Mouse (Mus musculus) myocyte (in vitro differentiated cells): ENCODE data around the gene Zfpm1.

Experiments used
- CEBPB ChIP-seq: IDR thresholded peaks from 2 replicates; pipeline ENCODE4 v1.6.1; 2011; ENCODE audit warnings: mild to moderate bottlenecking, moderate library complexity; ENCODE audit not compliant: poor library complexity, insufficient read depth, severe bottlenecking
- MAX ChIP-seq: IDR thresholded peaks from one replicate; pipeline ENCODE4 v1.6.1; 2011; ENCODE audit warnings: low read depth, mild to moderate bottlenecking, control low read depth
- MYOD1 ChIP-seq, 3 experiments: IDR thresholded peaks; one replicate each; pipeline ENCODE4 v1.6.1; 2011; ENCODE audit warnings: control low read depth in 2 of 3, low read depth in 2 of 3, mild to moderate bottlenecking in 2 of 3, moderate library complexity in 1 of 3; ENCODE audit not compliant: insufficient read length in 2 of 3, control insufficient read depth in 1 of 3
- MYOG ChIP-seq, 3 experiments: IDR thresholded peaks; one replicate each; pipeline ENCODE4 v1.6.1; 2011; ENCODE audit warnings: control low read depth in 2 of 3, low read depth in 2 of 3, mild to moderate bottlenecking in 2 of 3; ENCODE audit not compliant: insufficient read length in 2 of 3, control insufficient read depth in 1 of 3, insufficient read depth in 1 of 3
- POLR2A ChIP-seq: IDR thresholded peaks from one replicate; pipeline ENCODE4 v1.6.1; 2011; ENCODE audit warnings: low read depth, mild to moderate bottlenecking, control low read depth, moderate library complexity; ENCODE audit not compliant: insufficient read length
- POLR2AphosphoS2 ChIP-seq: IDR thresholded peaks from one replicate; pipeline ENCODE4 v1.6.1; 2011; ENCODE audit warnings: low read depth, control low read depth; ENCODE audit not compliant: insufficient read length
- SRF ChIP-seq: IDR thresholded peaks from one replicate; pipeline ENCODE4 v1.6.1; 2011; ENCODE audit warnings: low read depth; ENCODE audit not compliant: control insufficient read depth, insufficient read length
- TCF12 ChIP-seq: IDR thresholded peaks from one replicate; pipeline ENCODE4 v1.6.1; 2011; ENCODE audit warnings: mild to moderate bottlenecking, control low read depth; ENCODE audit not compliant: poor library complexity, insufficient read depth, severe bottlenecking
- TCF3 ChIP-seq: IDR thresholded peaks from one replicate; pipeline ENCODE4 v1.6.1; 2011; ENCODE audit warnings: low read depth, control low read depth; ENCODE audit not compliant: insufficient read length
- USF1 ChIP-seq: IDR thresholded peaks from one replicate; pipeline ENCODE4 v1.6.1; 2011; ENCODE audit warnings: low read depth, mild to moderate bottlenecking, control low read depth, moderate library complexity

DNA sequence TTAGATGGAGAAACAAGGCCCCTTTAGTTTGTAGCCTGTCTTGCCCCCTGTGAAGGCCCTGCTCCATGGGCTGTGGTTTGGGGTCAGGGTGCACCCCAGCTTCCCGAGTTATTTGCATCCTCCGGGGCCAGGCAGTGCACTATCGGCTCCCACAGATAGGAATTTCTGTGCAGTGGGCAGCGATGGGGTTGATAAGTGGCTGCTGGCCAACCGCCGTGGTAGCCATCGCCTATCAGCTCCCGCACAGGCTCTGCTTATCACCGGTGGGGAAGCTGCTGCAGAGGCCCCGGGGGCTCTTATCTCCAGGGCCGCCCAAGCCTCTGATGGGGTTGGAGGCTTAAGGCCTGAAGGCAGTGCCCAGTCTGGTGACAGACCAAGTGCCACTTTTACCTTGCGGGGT lies 27.3 kb downstream of the Zfpm1 start:
- TF ChIP-seq POLR2A (no peak), TCF3 (no peak), POLR2AphosphoS2 (no peak), USF1 (no peak), MYOD1 (IDR thresholded peaks at IDR 0.05; ENCODE audit: control insufficient read depth in 1 of 3, insufficient read length in 2 of 3, low read depth in 2 of 3) (no peak), MYOG (IDR thresholded peaks at IDR 0.05; ENCODE audit: control insufficient read depth in 1 of 3, insufficient read depth in 1 of 3, insufficient read length in 2 of 3, low read depth in 2 of 3) (no peak), TCF12 (no peak), CEBPB (no peak), MAX (no peak), SRF (no peak)
